Comparison of ENCODE assay signal across 19 mouse cellular contexts in the genomic region with DNA sequence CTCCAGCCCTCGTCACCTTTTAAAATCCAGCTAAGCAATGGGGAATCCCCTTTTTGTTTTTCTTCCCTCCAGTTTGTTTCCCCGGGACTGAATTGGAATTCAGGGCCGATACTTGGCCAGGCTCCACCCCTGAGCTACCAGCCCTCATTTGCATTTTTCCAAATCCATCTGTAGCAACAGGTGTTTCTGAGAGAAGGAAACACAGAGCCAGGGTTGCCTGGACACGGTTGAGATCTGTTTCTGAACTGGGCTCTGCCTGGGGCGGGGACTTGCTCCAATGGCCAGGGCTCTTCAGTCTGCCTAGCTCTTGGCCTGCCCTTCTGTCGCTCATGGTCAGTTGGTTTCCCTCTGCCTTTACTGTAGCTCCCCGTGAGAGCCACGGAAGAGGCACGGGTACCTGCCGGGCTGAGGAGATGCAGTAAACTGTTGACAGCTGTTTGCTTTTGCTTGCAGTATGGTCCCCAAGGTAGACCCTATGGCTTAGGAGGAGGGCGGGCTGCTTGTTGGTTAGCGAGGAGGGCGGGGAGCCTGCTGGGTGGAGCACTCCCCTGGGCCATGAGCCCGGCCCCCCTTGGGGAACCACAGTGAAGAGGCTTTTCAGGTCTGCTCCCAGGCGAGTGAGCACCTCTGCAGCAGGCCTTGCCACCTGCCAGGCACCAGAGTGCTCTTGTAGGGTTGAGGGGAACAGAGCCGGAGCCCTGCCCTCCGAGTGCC. TPM values are rescaled to one million over a fixed set of nuclear protein-coding genes. Genes with fewer than 3 reads are reported as not detected.
DNase-seq lines count a peak whose midpoint lies in the region; ATAC-seq and TF ChIP-seq lines count a peak whose summit lies in the region.
"Had no signal": no experiment of that assay in that cellular context is flagged by ENCODE, and none has a peak within 500 bp of the region (broad histone marks: within the 10 kb centered on the region; RNA-seq: fewer than 3 reads in every experiment).

No protein-coding gene starts in this region.

- intact Hi-C loops in left cerebral cortex, postnatal 4 days (cut with DNase I) = no loop called here
- intact Hi-C loops in left cerebral cortex, postnatal 14 days (cut with DNase I) = no loop called here
- intact Hi-C loops in heart, postnatal 25 days (cut with DNase I) = no loop called here
- intact Hi-C loops in heart, postnatal 14 days (cut with DNase I) = no loop called here

- no peak for TF ChIP-seq EP300 in stomach, postnatal 0 days (optimal IDR thresholded peaks at IDR 0.05)

- no peak for TF ChIP-seq CTCF in stomach, postnatal 0 days (IDR thresholded peaks at IDR 0.05; ENCODE audit: low read depth)

- H3K4me3 ChIP-seq in stomach, embryonic 15.5 days (replicated peaks) = no peak overlapping the region
- no peak overlapping the region for H3K4me3 ChIP-seq in stomach, postnatal 0 days (ENCODE audit: low read depth, low read length)
- H3K4me3 ChIP-seq: lung, embryonic 15.5 days; megakaryocyte, embryonic 14.5 days had no signal

- no peak overlapping the region for H3K4me2 ChIP-seq in stomach, embryonic 15.5 days
- no peak overlapping the region for H3K4me2 ChIP-seq in stomach, postnatal 0 days (replicated peaks; ENCODE audit: low read depth)
- H3K4me2 ChIP-seq: heart, embryonic 11.5 days; lung, embryonic 15.5 days had no signal

- H3K4me1 ChIP-seq in stomach, embryonic 15.5 days = no peaks in the 10 kb centered on the region
- H3K4me1 ChIP-seq in stomach, postnatal 0 days (replicated peaks; ENCODE audit: control insufficient read depth, insufficient read depth) = no peaks in the 10 kb centered on the region
- H3K4me1 ChIP-seq: lung, embryonic 15.5 days had no signal

- no peak overlapping the region for H3K27ac ChIP-seq in stomach, embryonic 15.5 days
- H3K27ac ChIP-seq in stomach, postnatal 0 days (replicated peaks) = no peak overlapping the region
- H3K27ac ChIP-seq: kidney, postnatal 0 days; lung, embryonic 15.5 days had no signal

- no peaks in the 10 kb centered on the region for H3K9me3 ChIP-seq in stomach, embryonic 15.5 days
- H3K9me3 ChIP-seq in stomach, postnatal 0 days (ENCODE audit: control insufficient read depth, low read length) = no peaks in the 10 kb centered on the region
- H3K9me3 ChIP-seq: lung, embryonic 15.5 days; megakaryocyte, embryonic 14.5 days had no signal

- DNase-seq in gastrocnemius, postnatal 10 days = peak; percentile 24
- DNase-seq in gastrocnemius, postnatal 25 days = no peak
- peak; percentile 73 for DNase-seq in left cerebral cortex, postnatal 4 days
- DNase-seq in left cerebral cortex, postnatal 14 days (ENCODE audit: low spot score in 2 of 2) = no peak
- DNase-seq in stomach, postnatal 0 days (ENCODE audit: low spot score) = no peak
- DNase-seq in heart, postnatal 25 days (ENCODE audit: low spot score) = no peak
- DNase-seq in heart, postnatal 14 days = no peak
- DNase-seq: cerebellum, postnatal 36 days; heart, postnatal 36 days; kidney, adult 11 months; liver; right cerebral cortex, postnatal 14 days; thymus, postnatal 25 days had no signal

- peaks cover 28% of the 10 kb centered on the region for H3K36me3 ChIP-seq in stomach, embryonic 15.5 days
- H3K36me3 ChIP-seq in stomach, postnatal 0 days (ENCODE audit: control insufficient read depth, insufficient read depth, low read length) = peaks cover 7% of the 10 kb centered on the region; the same call in 1 of the 2 replicates

- no peaks in the 10 kb centered on the region for H3K27me3 ChIP-seq in stomach, embryonic 15.5 days (replicated peaks)
- no peaks in the 10 kb centered on the region for H3K27me3 ChIP-seq in stomach, postnatal 0 days (ENCODE audit: control insufficient read depth, insufficient read depth, low read length)
- H3K27me3 ChIP-seq: lung, embryonic 15.5 days; megakaryocyte, embryonic 14.5 days had no signal

- H3K9ac ChIP-seq in stomach, embryonic 15.5 days = no peak overlapping the region
- H3K9ac ChIP-seq in stomach, postnatal 0 days (ENCODE audit: low read length) = no peak overlapping the region
- H3K9ac ChIP-seq: lung, embryonic 15.5 days had no signal

- peak; percentile 41; the same call in 1 of the 2 replicates for ATAC-seq in stomach, embryonic 15.5 days (ENCODE audit: insufficient read depth, low FRiP score, low read depth)
- no peak for ATAC-seq in stomach, postnatal 0 days (ENCODE audit: low FRiP score, low TSS enrichment)

- WGBS in stomach, embryonic 15.5 days = 68% methylated on average over 17 of the region's 17 CpGs
- WGBS in stomach, postnatal 0 days = 68% methylated on average over 17 of the region's 17 CpGs

RNA-seq across cellular contexts. Expression of a gene that starts 16.9 kb away (rescaled TPM):
- 1 to 10 TPM; 5.1 to 6.6 TPM for total RNA-seq in gastrocnemius, postnatal 10 days (2021)
- total RNA-seq in gastrocnemius, postnatal 25 days (2021) = 1 to 10 TPM; 3.3 to 4.8 TPM
- 100 to 1,000 TPM; 112 to 116 TPM for total RNA-seq in left cerebral cortex, postnatal 4 days (2021)
- total RNA-seq in left cerebral cortex, postnatal 14 days (2021) = 10 to 100 TPM; 62.2 to 68.4 TPM
- 58.8 and 61.4 TPM in 2 replicates for polyA plus RNA-seq in stomach, embryonic 15.5 days (2015; fragmentation: Nextera tagmentation; extraction: Ambion mirVana)
- 39.7 and 41.4 TPM in 2 replicates for polyA plus RNA-seq in stomach, postnatal 0 days (2015; fragmentation: Nextera tagmentation; extraction: Ambion mirVana)
- total RNA-seq in heart, postnatal 25 days (2021) = 1 to 10 TPM; 3.0 to 4.1 TPM
- 1 to 10 TPM; 4.0 to 4.8 TPM for total RNA-seq in heart, postnatal 14 days (2021)

RNA-seq across cellular contexts. Expression of a gene that starts 39.0 kb away (rescaled TPM):
- total RNA-seq in gastrocnemius, postnatal 10 days (2021) = under 1 TPM; 0.21 to 0.56 TPM
- total RNA-seq in gastrocnemius, postnatal 25 days (2021) = under 1 TPM; 0.03 to 0.24 TPM
- total RNA-seq in left cerebral cortex, postnatal 4 days (2021) = 10 to 100 TPM; 62.9 to 66.4 TPM
- 100 to 1,000 TPM; 136 to 152 TPM for total RNA-seq in left cerebral cortex, postnatal 14 days (2021)
- 0.34 and 0.62 TPM in 2 replicates for polyA plus RNA-seq in stomach, embryonic 15.5 days (2015; fragmentation: Nextera tagmentation; extraction: Ambion mirVana)
- polyA plus RNA-seq in stomach, postnatal 0 days (2015; fragmentation: Nextera tagmentation; extraction: Ambion mirVana) = 0.21 and 0.30 TPM in 2 replicates
- total RNA-seq in heart, postnatal 25 days (2021) = not detected
- total RNA-seq in heart, postnatal 14 days (2021) = not detected
- total RNA-seq: heart, postnatal 36 days; MEL had no signal

RNA-seq across cellular contexts. Expression of a gene that starts 51.2 kb away (rescaled TPM):
- 1 to 10 TPM; 7.6 to 8.0 TPM for total RNA-seq in gastrocnemius, postnatal 10 days (2021)
- total RNA-seq in gastrocnemius, postnatal 25 days (2021) = 1 to 10 TPM; 3.5 to 4.7 TPM
- 10 to 100 TPM; 81.1 to 88.2 TPM for total RNA-seq in left cerebral cortex, postnatal 4 days (2021)
- 10 to 100 TPM; 81.0 to 85.6 TPM for total RNA-seq in left cerebral cortex, postnatal 14 days (2021)
- 45.5 and 46.6 TPM in 2 replicates for polyA plus RNA-seq in stomach, embryonic 15.5 days (2015; fragmentation: Nextera tagmentation; extraction: Ambion mirVana)
- polyA plus RNA-seq in stomach, postnatal 0 days (2015; fragmentation: Nextera tagmentation; extraction: Ambion mirVana) = 25.3 and 27.9 TPM in 2 replicates
- 10 to 100 TPM; 49.0 to 57.6 TPM for total RNA-seq in heart, postnatal 25 days (2021)
- total RNA-seq in heart, postnatal 14 days (2021) = 10 to 100 TPM; 48.0 to 62.4 TPM

RNA-seq across cellular contexts. Expression of a gene that starts 58.6 kb away (rescaled TPM):
- total RNA-seq in gastrocnemius, postnatal 10 days (2021) = 1 to 10 TPM; 3.7 to 4.6 TPM
- total RNA-seq in gastrocnemius, postnatal 25 days (2021) = 1 to 10 TPM; 3.6 to 3.8 TPM
- total RNA-seq in left cerebral cortex, postnatal 4 days (2021) = 10 to 100 TPM; 20.3 to 20.6 TPM
- total RNA-seq in left cerebral cortex, postnatal 14 days (2021) = 10 to 100 TPM; 10.1 to 10.9 TPM
- polyA plus RNA-seq in stomach, embryonic 15.5 days (2015; fragmentation: Nextera tagmentation; extraction: Ambion mirVana) = 10.8 and 11.5 TPM in 2 replicates
- polyA plus RNA-seq in stomach, postnatal 0 days (2015; fragmentation: Nextera tagmentation; extraction: Ambion mirVana) = 3.3 and 4.5 TPM in 2 replicates
- total RNA-seq in heart, postnatal 25 days (2021) = 10 to 100 TPM; 10.2 to 10.6 TPM
- 10 to 100 TPM; 10.8 to 11.5 TPM for total RNA-seq in heart, postnatal 14 days (2021)

Comparison
In these comparisons a context has a peak if more than half of its experiments do, and no peak if none do; other contexts are left out.
1. DNase-seq: peak in gastrocnemius, postnatal 10 days (single experiment) and left cerebral cortex, postnatal 4 days (single experiment); none in gastrocnemius, postnatal 25 days (single experiment), left cerebral cortex, postnatal 14 days (0 of 2), stomach, postnatal 0 days (single experiment), heart, postnatal 25 days (single experiment) and heart, postnatal 14 days (0 of 2).
2. RNA of a gene that starts 16.9 kb away (total RNA-seq): 112 to 116 TPM in left cerebral cortex, postnatal 4 days and 62.2 to 68.4 TPM in left cerebral cortex, postnatal 14 days; 5.1 to 6.6 TPM in gastrocnemius, postnatal 10 days, 4.0 to 4.8 TPM in heart, postnatal 14 days, 3.3 to 4.8 TPM in gastrocnemius, postnatal 25 days and 3.0 to 4.1 TPM in heart, postnatal 25 days; every median in the first group is over 4 times any median in the second.
3. RNA of a gene that starts 39.0 kb away (total RNA-seq): 136 to 152 TPM in left cerebral cortex, postnatal 14 days and 62.9 to 66.4 TPM in left cerebral cortex, postnatal 4 days; 0.21 to 0.56 TPM in gastrocnemius, postnatal 10 days, 0.03 to 0.24 TPM in gastrocnemius, postnatal 25 days, not detected in heart, postnatal 14 days and not detected in heart, postnatal 25 days; every median in the first group is over 10 times any median in the second.
4. RNA of a gene that starts 51.2 kb away (total RNA-seq): 81.1 to 88.2 TPM in left cerebral cortex, postnatal 4 days, 81.0 to 85.6 TPM in left cerebral cortex, postnatal 14 days, 48.0 to 62.4 TPM in heart, postnatal 14 days and 49.0 to 57.6 TPM in heart, postnatal 25 days; 7.6 to 8.0 TPM in gastrocnemius, postnatal 10 days and 3.5 to 4.7 TPM in gastrocnemius, postnatal 25 days; every median in the first group is over 4 times any median in the second.